Mouse (Mus musculus) heart, embryonic 15.5 days (tissue): ENCODE results near the gene Rbp1. TPM values are rescaled to one million over a fixed set of nuclear protein-coding genes. Genes with fewer than 3 reads are reported as not detected.

Experiments used
- ATAC-seq: fragments of 200-750 bp; cut with Nextera tagmentation; replicated peaks from 2 replicates; pipeline ENCODE4 v1.8.0; 2017; ENCODE audit warnings: low read depth, moderate TSS enrichment; ENCODE audit not compliant: insufficient number of reproducible peaks, insufficient read depth, low FRiP score
- H3K27ac ChIP-seq: fragments of 300-500 bp; sonication (generic); 2 replicates; pipeline ENCODE4 v1.5.1; 2015; ENCODE audit warnings: mild to moderate bottlenecking, inconsistent platforms
- H3K27me3 ChIP-seq: fragments of 300-500 bp; sonication (generic); 2 replicates; pipeline ENCODE4 v1.6.1; 2015; ENCODE audit warnings: inconsistent platforms
- H3K36me3 ChIP-seq: fragments of 300-500 bp; sonication (generic); 2 replicates; pipeline ENCODE4 v1.6.1; 2015; ENCODE audit warnings: mild to moderate bottlenecking, inconsistent platforms
- H3K4me1 ChIP-seq: fragments of 300-500 bp; sonication (generic); replicated peaks from 2 replicates; pipeline ENCODE4 v1.6.1; 2015; ENCODE audit warnings: inconsistent platforms
- H3K4me2 ChIP-seq: fragments of 300-500 bp; sonication (generic); 2 replicates; pipeline ENCODE4 v1.6.1; 2015; ENCODE audit warnings: inconsistent platforms, mild to moderate bottlenecking, moderate library complexity
- H3K4me3 ChIP-seq: fragments of 300-500 bp; sonication (generic); 2 replicates; pipeline ENCODE4 v1.5.1; 2015; ENCODE audit warnings: mild to moderate bottlenecking, inconsistent platforms
- H3K9ac ChIP-seq: fragments of 300-500 bp; sonication (generic); 2 replicates; pipeline ENCODE4 v1.6.1; 2015; ENCODE audit warnings: mild to moderate bottlenecking, inconsistent platforms
- H3K9me3 ChIP-seq: fragments of 300-500 bp; sonication (generic); replicated peaks from 2 replicates; pipeline ENCODE4 v1.6.1; 2016; ENCODE audit warnings: inconsistent platforms
- WGBS: fragments of 180-500 bp; shearing (Covaris S2); methylation state at CpG from one replicate; pipeline ENCODE4 v1.1.7; 2015; ENCODE audit warnings: mixed read lengths; 5-methylcytosine and 5-hydroxymethylcytosine counted together
- polyA plus RNA-seq: library from polyadenylated mRNA; unstranded; fragments of >200 nt; fragmentation: Nextera tagmentation; extraction: Ambion mirVana; gene quantifications from 2 replicates; pipeline ENCODE4 v1.2.1, GENCODE M21; 2015

Rbp1 gene
- polyA plus RNA-seq, 1 experiment from 2014 or later: 53.7 TPM

- no peak for ATAC-seq
- 59% methylated on average over 1 of the region's 1 CpGs for WGBS
- no peaks in the 10 kb centered on the region for H3K27me3 ChIP-seq
- no peaks in the 10 kb centered on the region for H3K4me1 ChIP-seq
- no peak overlapping the region for H3K4me3 ChIP-seq
- H3K9me3 ChIP-seq: no peaks in the 10 kb centered on the region
- H3K36me3 ChIP-seq: no peaks in the 10 kb centered on the region
- H3K9ac ChIP-seq: no peak overlapping the region
- no peak overlapping the region for H3K4me2 ChIP-seq
- no peak overlapping the region for H3K27ac ChIP-seq
These were observed 28.2 kb downstream of the Rbp1 start for GRCm38 (mm10) chr9:98450976-98451375.

- WGBS: 55% methylated on average over 2 of the region's 2 CpGs
- Histone ChIP-seq H3K9ac (no peak overlapping the region), H3K9me3 (no peaks in the 10 kb centered on the region), H3K36me3 (no peaks in the 10 kb centered on the region), H3K27me3 (no peaks in the 10 kb centered on the region), H3K4me3 (no peak overlapping the region), H3K27ac (no peak overlapping the region), H3K4me2 (no peak overlapping the region), H3K4me1 (no peaks in the 10 kb centered on the region)
- no peak for ATAC-seq
These were observed 43.9 kb downstream of the Rbp1 start for GRCm38 (mm10) chr9:98466709-98467108.

GRCm38 (mm10) chr9:98480172-98480749, 57.5 kb downstream of the Rbp1 start:
- ATAC-seq: no peak
- 83% methylated on average over 2 of the region's 2 CpGs for WGBS

GRCm38 (mm10) chr9:98482256-98482655, 59.5 kb downstream of the Rbp1 start:
- H3K27me3 ChIP-seq: no peaks in the 10 kb centered on the region
- no peaks in the 10 kb centered on the region for H3K9me3 ChIP-seq
- no peaks in the 10 kb centered on the region for H3K36me3 ChIP-seq
- WGBS: 59% methylated on average over 4 of the region's 4 CpGs
- no peaks in the 10 kb centered on the region; the same call in 1 of the 2 replicates for H3K4me1 ChIP-seq
- H3K4me3 ChIP-seq: no peak overlapping the region
- no peak overlapping the region for H3K27ac ChIP-seq
- no peak for ATAC-seq
- no peak overlapping the region for H3K4me2 ChIP-seq
- no peak overlapping the region for H3K9ac ChIP-seq

More at GRCm38 (mm10) chr9:98480172-98480749, 57.5 kb downstream of the Rbp1 start:
- H3K9ac ChIP-seq: no peak overlapping the region
- no peak overlapping the region for H3K4me2 ChIP-seq
- H3K27ac ChIP-seq: no peak overlapping the region
- H3K4me1 ChIP-seq: no peaks in the 10 kb centered on the region
- H3K4me3 ChIP-seq: no peak overlapping the region
- H3K27me3 ChIP-seq: no peaks in the 10 kb centered on the region
- H3K36me3 ChIP-seq: no peaks in the 10 kb centered on the region
- H3K9me3 ChIP-seq: no peaks in the 10 kb centered on the region

DNA sequence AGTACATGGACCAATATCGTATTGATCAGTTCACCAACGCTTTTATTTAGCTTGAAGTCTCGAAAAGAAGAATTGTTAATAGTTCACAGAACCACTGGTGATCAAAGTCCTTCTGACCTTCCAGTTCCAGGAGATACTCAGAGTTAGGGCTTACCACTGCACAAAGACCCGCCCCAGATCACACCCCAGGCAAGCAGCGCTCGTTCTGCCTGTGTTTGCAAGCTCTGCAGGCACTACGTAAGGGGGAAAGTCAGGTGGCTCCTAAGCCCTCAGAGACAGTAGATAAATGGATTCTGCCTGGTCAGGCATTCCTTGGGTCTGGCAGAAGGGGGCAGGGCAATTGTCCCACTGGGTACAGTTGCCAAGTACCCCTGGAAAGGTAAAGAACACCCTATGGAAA, 62.3 kb downstream of the Rbp1 start:
- H3K9ac ChIP-seq: no peak overlapping the region
- H3K4me1 ChIP-seq: no peaks in the 10 kb centered on the region; the same call in 1 of the 2 replicates
- H3K27me3 ChIP-seq: no peaks in the 10 kb centered on the region
- ATAC-seq: no peak
- no peaks in the 10 kb centered on the region for H3K36me3 ChIP-seq
- no peak overlapping the region for H3K4me3 ChIP-seq
- no peak overlapping the region for H3K27ac ChIP-seq
- no peak overlapping the region for H3K4me2 ChIP-seq
- WGBS: 76% methylated on average over 7 of the region's 7 CpGs
- H3K9me3 ChIP-seq: no peaks in the 10 kb centered on the region

GRCm38 (mm10) chr9:98485815-98486214, 63.1 kb downstream of the Rbp1 start, which contains the start of gene Rbp2:
Gene Rbp2 (plus strand): TSS chr9:98486115.
- Histone ChIP-seq H3K4me3 (no peak within 1 kb of the TSS), H3K36me3 (no peaks in the 10 kb centered on the region), H3K9ac (no peak within 1 kb of the TSS), H3K9me3 (no peaks in the 10 kb centered on the region), H3K27me3 (no peaks in the 10 kb centered on the region), H3K4me2 (no peak within 1 kb of the TSS), H3K27ac (no peak within 1 kb of the TSS), H3K4me1 (peaks cover 4% of the 10 kb centered on the region; the same call in 1 of the 2 replicates)
- ATAC-seq: no peak
- WGBS: 78% methylated on average over 3 of the region's 3 CpGs

- Histone ChIP-seq H3K4me3 (no peak overlapping the region), H3K27ac (no peak overlapping the region), H3K9me3 (no peaks in the 10 kb centered on the region), H3K27me3 (no peaks in the 10 kb centered on the region), H3K4me1 (peaks cover 4% of the 10 kb centered on the region; the same call in 1 of the 2 replicates), H3K9ac (no peak overlapping the region), H3K4me2 (no peak overlapping the region), H3K36me3 (no peaks in the 10 kb centered on the region)
- WGBS: 38% methylated on average over 6 of the region's 6 CpGs
- no peak for ATAC-seq
These were observed 64.5 kb downstream of the Rbp1 start for GRCm38 (mm10) chr9:98487273-98487672.

- Histone ChIP-seq H3K9ac (no peak overlapping the region), H3K36me3 (no peaks in the 10 kb centered on the region), H3K4me1 (peaks cover 4% of the 10 kb centered on the region; the same call in 1 of the 2 replicates), H3K4me2 (no peak overlapping the region), H3K9me3 (no peaks in the 10 kb centered on the region), H3K4me3 (no peak overlapping the region), H3K27ac (0 out of 2 replicates have a peak overlapping the region, but pooled peaks have one; percentile 14), H3K27me3 (no peaks in the 10 kb centered on the region)
- no peak for ATAC-seq
- 61% methylated on average over 4 of the region's 4 CpGs for WGBS
These were observed 66.8 kb downstream of the Rbp1 start for GRCm38 (mm10) chr9:98489532-98489931.

DNA sequence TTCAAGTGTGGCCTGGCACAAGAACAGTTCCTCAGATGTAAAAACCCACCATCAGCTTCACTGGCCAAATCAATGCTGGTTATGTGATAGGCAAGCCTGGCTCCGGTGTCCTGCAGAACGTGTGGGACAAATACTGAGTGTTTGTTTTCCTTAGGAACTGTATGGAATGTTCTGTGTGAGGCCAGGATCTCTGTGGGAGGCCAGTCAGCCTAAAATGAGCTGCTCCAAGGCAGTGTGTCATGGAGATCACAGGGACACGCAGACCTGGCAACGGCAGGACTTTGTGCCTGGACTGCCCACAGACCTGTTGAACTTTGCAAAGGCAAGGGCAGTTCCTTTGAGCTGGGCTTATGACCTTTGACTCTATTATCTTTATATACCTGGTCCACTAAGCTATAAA, 67.4 kb downstream of the Rbp1 start:
- H3K4me2 ChIP-seq: no peak overlapping the region
- H3K27ac ChIP-seq: no peak overlapping the region
- H3K4me3 ChIP-seq: no peak overlapping the region
- no peak for ATAC-seq
- 32% methylated on average over 4 of the region's 4 CpGs for WGBS
- H3K9me3 ChIP-seq: no peaks in the 10 kb centered on the region
- no peaks in the 10 kb centered on the region for H3K27me3 ChIP-seq
- H3K9ac ChIP-seq: no peak overlapping the region
- no peaks in the 10 kb centered on the region for H3K36me3 ChIP-seq
- peaks cover 4% of the 10 kb centered on the region; the same call in 1 of the 2 replicates for H3K4me1 ChIP-seq

DNA sequence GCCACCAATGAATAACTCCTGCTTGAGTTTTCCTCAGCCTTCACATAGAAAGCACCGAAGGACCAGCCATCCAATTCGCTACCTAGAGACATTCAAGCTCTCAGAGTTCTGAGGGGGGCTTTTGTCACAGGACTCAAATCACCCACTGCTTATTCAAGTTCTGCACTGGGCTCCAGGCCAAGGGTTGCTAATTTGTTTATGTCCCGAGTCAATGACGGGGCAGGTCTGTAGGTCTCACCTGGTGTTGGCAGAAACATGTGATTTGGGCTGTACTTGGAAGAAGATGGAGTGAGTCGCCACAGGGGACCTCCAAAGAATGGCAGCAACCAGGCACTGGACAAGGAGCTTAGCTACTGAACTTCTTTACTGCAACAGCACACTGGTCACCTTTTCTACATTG, 68.3 kb downstream of the Rbp1 start:
- WGBS: 80% methylated on average over 5 of the region's 5 CpGs

GRCm38 (mm10) chr9:98492212-98492611, 69.5 kb downstream of the Rbp1 start:
- H3K9ac ChIP-seq: no peak overlapping the region
- H3K9me3 ChIP-seq: no peaks in the 10 kb centered on the region
- no peaks in the 10 kb centered on the region for H3K36me3 ChIP-seq
- H3K4me3 ChIP-seq: no peak overlapping the region
- no peak for ATAC-seq
- no peak overlapping the region for H3K27ac ChIP-seq
- H3K27me3 ChIP-seq: no peaks in the 10 kb centered on the region
- no peak overlapping the region for H3K4me2 ChIP-seq
- peaks cover 6% of the 10 kb centered on the region for H3K4me1 ChIP-seq
- 51% methylated on average over 5 of the region's 5 CpGs for WGBS

More for the DNA sequence above, 68.3 kb downstream of the Rbp1 start:
- Histone ChIP-seq H3K4me3 (no peak overlapping the region), H3K4me1 (peaks cover 4% of the 10 kb centered on the region; the same call in 1 of the 2 replicates), H3K9ac (no peak overlapping the region), H3K36me3 (no peaks in the 10 kb centered on the region), H3K4me2 (no peak overlapping the region), H3K27me3 (no peaks in the 10 kb centered on the region), H3K9me3 (no peaks in the 10 kb centered on the region), H3K27ac (no peak overlapping the region)
- no peak for ATAC-seq

DNA sequence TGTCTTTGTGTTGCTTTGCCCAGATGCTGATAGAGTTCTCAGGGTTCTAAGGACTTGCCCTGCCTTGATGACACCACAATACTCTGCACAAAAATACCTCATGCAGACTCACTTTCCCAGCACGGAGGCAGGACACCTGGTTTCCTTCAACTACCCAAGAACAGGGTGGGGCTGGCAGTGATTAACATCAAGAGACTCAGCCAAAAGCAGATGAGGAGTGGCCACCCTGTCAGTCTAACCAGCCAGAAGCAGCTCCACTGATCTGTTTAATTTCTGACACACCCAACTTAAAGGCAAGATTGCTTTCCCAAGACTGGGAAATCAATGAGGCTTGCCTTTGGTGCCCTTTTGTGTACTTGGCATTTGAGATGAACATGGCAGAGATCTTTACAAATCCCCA, 70.1 kb downstream of the Rbp1 start:
- Histone ChIP-seq H3K27me3 (no peaks in the 10 kb centered on the region), H3K36me3 (no peaks in the 10 kb centered on the region), H3K9ac (no peak overlapping the region), H3K4me1 (peaks cover 10% of the 10 kb centered on the region), H3K4me2 (no peak overlapping the region), H3K9me3 (no peaks in the 10 kb centered on the region), H3K4me3 (no peak overlapping the region), H3K27ac (no peak overlapping the region)
- 46% methylated on average over 1 of the region's 1 CpGs for WGBS
- no peak for ATAC-seq
